Mouse (Mus musculus) embryo, embryonic 11 days (tissue): ENCODE results near the gene Nos1.

ENCODE experiments used
- DNase-seq: peaks from one replicate; pipeline ENCODE4 v3.0.0-alpha.2; 2015

The Nos1 gene

GRCm38 (mm10) chr5:117899361-117899760 is 118.5 kb downstream of the Nos1 start:
- no peak for DNase-seq

DNA sequence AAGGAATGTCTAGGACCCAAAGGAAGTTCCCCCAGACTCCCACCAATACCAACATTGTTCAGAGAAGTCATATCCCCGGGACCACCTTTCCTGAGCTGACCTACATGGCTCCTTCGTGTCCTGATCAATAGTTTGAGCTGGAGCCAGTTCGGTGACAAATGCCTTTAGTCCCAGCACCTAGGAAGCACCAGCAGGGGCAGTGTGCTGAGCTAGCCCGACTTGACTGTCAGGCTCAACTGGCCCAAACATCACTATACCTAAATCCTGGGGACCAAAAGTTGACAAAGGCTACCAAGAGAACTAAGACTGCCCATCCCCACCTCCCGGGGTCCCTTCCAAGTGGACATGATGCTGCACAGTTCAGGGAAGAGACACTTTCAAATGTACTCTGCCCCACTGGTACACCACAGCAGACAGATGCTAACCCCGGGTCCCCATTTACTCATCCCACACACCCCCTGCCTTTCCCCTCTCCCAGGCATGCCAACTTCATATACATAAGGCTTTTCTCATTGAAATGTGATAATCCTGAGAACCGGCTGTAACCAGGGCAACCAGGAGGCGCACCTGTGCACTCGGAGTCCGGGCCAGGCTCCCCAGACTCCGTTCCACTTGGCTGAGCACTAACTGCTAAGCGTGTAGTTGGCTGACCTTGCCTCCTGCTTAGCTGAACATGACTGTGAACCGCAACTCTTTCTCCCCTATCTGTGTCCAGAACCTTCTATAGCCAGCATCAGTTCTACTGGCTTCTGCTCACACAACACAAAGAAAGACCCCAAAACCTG is 120.3 kb downstream of the Nos1 start:
- peak; percentile 33 for DNase-seq

- peak; percentile 34 for DNase-seq
Measured at GRCm38 (mm10) chr5:117903534-117903933, 122.7 kb downstream of the Nos1 start.

GRCm38 (mm10) chr5:117905728-117906127 is 124.9 kb downstream of the Nos1 start:
- no peak for DNase-seq

- no peak for DNase-seq
Measured at GRCm38 (mm10) chr5:117909524-117909923, 128.7 kb downstream of the Nos1 start.

GRCm38 (mm10) chr5:117916349-117916748 is 135.5 kb downstream of the Nos1 start:
- no peak for DNase-seq

- no peak for DNase-seq
Measured at GRCm38 (mm10) chr5:117916906-117917305, 136.1 kb downstream of the Nos1 start.

DNA sequence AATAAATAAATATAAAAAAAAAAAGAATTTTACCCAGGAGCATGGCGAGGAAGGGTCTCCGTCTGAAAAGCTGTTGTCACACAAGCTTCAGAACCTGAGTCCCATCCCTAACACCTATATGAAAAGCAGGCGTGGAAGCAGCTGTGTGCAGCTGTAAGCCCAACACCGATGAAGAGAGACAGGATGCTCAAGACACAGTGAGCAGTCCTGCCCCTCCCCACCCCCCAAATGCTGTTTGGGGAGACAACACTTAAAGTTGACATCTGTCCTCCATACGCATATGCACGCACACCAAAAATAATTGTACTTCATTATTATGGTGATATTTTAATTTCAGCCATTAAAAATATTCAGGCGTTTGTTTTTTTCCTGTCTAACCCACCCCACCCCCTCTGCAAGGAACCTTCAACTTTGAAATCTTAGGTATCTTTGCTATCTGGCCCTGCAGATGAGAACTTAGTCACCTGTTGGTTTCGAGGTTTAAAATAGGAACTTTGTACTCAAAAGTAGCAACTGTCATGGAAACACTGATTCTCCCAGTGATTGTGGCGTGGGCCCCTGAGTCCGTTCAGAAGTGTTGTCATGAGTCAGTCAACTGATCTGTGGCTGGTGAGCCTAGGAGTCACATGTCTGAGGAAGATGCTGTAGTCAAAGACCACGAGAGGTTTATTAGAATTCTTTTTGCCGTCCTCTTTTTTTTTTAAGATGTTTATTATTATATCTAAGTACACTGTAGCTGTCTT is 141.1 kb downstream of the Nos1 start:
- no peak for DNase-seq

GRCm38 (mm10) chr5:117923688-117924087 is 142.9 kb downstream of the Nos1 start:
- DNase-seq: no peak

DNA sequence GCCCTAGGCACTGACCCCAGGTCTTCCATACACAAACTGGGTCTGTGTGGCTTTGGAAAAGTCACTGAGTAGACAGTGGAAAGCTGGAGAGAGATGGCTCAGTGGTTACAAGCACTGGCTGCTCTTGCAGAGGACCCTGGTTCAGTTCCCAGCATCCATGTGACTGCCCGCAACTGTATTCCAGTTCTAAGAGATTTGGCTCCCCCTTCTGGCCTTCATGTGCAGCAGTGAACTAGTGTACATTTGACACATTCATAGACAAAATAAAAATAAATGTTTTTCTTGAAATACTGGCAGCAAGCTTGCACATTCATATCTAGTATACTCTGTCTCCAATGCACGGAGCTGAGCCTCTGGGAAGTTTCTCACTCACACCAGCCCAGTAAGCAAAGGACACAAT is 147.7 kb downstream of the Nos1 start:
- DNase-seq: no peak

GRCm38 (mm10) chr5:117932222-117932621 is 151.4 kb downstream of the Nos1 start:
- DNase-seq: no peak

DNA sequence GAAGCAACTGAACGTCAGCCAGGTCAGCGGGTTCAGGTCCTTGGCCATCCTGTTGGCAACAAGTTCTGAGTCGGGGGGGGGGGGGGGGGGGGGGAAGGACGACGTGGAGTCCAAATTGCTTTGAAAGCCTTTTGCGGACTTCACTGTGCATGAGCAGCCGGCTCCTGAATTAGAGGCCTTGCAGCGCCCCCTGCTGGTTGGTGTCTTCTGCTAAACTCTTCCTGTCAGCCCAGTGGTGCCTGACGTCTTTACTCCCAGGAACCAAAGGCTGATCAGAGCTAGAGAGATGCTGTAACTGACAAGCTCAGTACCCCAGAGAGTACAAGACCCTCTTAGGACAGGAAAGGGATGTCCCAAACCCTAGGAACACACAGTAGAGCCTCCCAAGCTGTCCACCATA is 152.0 kb downstream of the Nos1 start:
- peak; percentile 90 for DNase-seq

GRCm38 (mm10) chr5:117936346-117936745 is 155.5 kb downstream of the Nos1 start:
- no peak for DNase-seq

GRCm38 (mm10) chr5:117937186-117937585 is 156.4 kb downstream of the Nos1 start:
- no peak for DNase-seq

DNA sequence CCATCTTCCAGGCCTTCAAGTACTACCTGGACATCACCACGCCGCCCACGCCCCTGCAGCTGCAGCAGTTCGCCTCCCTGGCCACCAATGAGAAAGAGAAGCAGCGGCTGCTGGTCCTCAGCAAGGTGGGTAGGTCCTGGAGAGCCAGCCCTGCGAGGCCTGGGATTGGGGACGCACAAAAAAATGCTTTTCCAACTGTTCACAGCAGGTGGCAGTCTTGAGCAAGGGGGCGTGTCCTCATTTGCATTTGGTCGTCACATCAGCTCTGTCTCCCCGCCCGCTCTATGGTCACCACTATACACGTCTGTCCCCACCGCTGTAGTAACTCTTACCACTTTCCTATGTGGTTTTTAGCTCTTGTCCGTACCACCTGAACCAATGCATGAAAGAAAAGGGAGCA is 157.3 kb downstream of the Nos1 start:
- DNase-seq: peak; percentile 77

GRCm38 (mm10) chr5:117939402-117939801 is 158.6 kb downstream of the Nos1 start:
- no peak for DNase-seq

DNA sequence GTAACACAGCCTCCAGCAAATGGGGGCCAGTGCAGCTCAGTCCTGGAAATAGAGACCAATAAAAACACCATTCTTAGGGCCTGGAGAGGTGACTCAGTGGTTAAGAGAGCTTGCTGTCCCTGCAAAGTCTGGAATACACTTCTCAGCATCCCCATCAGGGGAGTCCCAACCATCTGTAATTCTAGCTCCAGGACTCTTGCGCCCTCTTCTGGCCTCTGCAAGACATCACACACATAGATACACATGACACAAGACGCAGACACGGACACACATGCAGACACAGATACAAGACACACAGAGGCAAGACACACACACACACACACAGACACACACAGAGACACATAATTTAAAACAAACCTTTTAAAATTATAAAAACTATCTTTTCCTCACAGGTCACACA is 160.7 kb downstream of the Nos1 start:
- no peak for DNase-seq

DNA sequence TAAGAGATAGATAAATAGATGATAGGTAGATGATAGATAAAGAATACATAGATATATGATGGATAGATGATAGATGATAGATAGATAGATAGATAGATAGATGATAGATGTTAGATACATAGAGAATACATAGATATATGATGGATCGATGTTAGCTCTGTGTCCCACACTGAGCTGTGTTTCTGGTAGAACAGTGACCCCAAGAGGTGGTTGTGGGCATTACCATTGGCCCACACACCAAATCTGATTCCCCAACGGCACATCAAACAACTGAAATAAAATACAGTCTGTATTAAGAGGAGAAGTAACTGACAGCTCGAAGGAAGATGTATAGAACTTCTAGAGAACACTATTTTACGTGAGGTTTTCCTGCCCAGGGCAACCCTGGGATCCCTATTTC is 165.8 kb downstream of the Nos1 start:
- peak; percentile 34 for DNase-seq

- no peak for DNase-seq
Measured at GRCm38 (mm10) chr5:117949393-117949792, 168.6 kb downstream of the Nos1 start.

DNA sequence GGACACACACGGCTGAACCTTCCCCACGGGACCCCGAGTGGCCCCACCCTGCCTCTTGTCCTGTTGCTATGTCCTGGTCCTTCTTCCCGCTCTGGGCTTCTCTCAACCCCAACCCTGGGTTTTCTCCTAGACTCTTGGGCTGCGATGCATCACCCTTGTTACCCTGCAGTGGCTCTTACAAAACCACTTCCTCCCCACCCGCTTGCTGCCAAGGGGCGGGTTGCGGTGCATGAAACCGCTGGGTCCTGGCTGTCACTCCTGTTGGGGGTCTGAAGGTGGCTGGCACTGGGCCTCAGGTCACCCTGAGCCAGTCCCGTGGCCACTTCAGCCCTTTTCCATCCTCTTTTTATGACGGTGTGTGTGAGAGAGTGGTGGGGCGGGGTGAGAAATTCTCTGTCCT is 173.1 kb downstream of the Nos1 start:
- DNase-seq: no peak

GRCm38 (mm10) chr5:117954429-117954828 is 173.6 kb downstream of the Nos1 start:
- no peak for DNase-seq

DNA sequence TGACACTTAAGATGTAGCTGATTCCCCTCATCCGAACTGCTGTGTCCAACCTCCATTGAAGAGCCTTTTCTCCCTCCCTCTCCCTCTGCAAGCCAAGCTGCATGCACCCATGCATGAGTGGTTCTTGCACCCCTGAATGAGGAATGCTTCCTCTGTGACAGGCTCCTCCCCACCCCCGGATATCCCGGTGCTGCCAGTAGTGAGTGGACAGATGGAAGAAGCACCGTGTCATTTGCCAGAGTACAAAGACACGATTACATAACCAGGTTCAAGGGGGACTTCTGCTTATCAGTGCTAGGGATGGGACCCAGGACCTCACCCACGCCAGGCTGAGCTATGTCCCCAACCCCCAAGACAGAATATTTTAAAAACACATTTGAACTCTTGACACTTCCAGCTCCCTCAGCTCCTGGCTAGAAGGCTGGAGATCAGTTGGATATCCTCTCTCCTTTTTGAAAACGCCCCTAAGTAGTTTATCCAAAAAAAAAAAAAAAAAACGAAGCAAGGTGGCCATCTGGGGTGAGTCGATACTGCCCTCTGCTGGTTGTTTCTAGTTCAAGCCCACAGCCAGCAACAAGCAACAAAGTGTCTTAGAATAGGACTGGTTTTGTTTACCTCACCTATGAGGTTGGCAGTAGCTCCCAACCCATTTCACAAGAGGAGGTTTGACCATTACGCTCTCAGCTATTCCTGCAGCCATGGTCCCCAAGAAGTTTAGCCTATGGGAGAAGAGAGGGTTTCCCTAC is 175.0 kb downstream of the Nos1 start:
- DNase-seq: peak; percentile 59

- no peak for DNase-seq
Measured at GRCm38 (mm10) chr5:117964750-117965149, 183.9 kb downstream of the Nos1 start.

- DNase-seq: no peak
Measured at GRCm38 (mm10) chr5:117966956-117967355, 186.1 kb downstream of the Nos1 start.
